Mouse (Mus musculus) erythroblast, adult 5-6 weeks (primary cell): ENCODE data around the gene Gpbp1l1. TPM values are rescaled to one million over a fixed set of nuclear protein-coding genes. Genes with fewer than 3 reads are reported as not detected.

Experiments
- ATAC-seq: replicated peaks from 2 replicates; pipeline ENCODE4 v1.8.0; 2016; ENCODE audit warnings: moderate number of reproducible peaks, mild to moderate bottlenecking, moderate TSS enrichment, inconsistent platforms; ENCODE audit not compliant: poor library complexity, low FRiP score, severe bottlenecking
- total RNA-seq, 2 experiments: library from RNA; stranded (forward) in 1 of 2; stranded (reverse) in 1 of 2; fragments of 150-400 nt in 1 of 2; fragments of 200-764, 138-1000 nt in 1 of 2; gene quantifications; 2 replicates each; pipeline versions ENCODE4 v1.2.3 to v1.2.4; 2015 to 2017; ENCODE audit warnings: low replicate concordance in 2 of 2

Gene Gpbp1l1
- total RNA-seq, 2 experiments from 2014 or later = 83.6 to 141 TPM

DNA sequence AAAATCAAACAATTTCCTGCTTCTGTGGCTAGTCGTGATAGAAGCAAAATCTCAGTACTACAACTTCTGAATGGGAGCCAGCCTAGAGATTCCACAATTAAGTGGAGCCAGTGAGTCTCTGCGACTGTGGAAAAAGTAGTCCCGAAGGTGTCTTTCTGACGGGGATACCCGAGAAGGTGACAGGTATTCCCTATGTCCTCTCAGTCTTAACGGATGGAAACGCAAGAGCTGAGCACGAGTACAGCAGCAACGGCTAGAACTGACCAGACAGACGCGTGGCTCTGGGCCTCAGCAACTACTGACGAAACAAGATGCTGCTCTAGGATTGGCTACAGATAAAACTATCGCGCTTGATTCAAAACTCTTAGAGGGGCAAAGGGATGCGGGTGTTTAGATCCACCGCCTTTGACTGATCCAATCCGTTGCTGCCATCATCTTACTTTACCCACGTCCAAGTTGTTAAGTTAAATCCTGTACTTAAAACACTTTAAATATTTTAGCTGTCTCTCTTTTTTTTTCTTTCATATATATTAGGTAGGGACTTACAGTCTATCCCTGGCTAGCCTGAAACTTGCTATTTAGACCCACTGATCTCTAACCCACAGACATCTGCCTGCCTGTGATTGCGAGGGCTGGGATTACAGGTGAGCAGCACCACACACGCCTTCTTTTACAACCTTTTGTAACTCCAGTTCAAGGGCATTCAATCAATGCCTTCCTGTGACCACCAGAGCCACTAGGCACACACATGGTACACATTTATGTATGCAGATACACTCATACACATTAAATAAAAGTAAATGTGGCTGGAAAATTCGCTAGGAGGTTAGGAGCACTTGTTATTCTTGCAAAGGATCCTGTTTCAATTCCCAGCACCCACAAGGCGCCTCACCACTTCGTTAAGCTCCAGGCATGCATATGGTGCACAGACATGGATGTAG is 70.5 kb downstream of the Gpbp1l1 start, which contains the start of gene Nasp:
Gene Nasp (minus strand): TSS at position 220 of the 941 bp plus-strand sequence.
- ATAC-seq = peak; percentile 71

DNA sequence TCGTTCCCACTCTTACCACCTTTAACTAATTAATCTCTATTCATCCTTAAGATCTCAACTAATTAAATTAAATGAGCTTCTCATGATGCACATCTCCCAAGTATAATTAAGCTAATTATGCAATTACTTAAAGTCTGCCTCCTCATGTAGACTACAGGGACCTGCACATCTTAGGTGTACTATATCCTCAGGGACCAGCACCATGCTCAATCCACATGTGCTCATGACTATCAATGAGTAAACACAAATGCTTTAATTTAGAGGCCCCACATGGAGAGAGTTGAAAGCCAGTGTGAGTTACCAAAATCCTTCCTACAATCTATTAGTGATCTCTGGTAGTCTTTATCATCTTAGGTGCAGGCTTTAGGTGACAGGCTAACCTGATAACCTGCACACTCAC is 77.7 kb downstream of the Gpbp1l1 start:
- ATAC-seq = no peak

DNA sequence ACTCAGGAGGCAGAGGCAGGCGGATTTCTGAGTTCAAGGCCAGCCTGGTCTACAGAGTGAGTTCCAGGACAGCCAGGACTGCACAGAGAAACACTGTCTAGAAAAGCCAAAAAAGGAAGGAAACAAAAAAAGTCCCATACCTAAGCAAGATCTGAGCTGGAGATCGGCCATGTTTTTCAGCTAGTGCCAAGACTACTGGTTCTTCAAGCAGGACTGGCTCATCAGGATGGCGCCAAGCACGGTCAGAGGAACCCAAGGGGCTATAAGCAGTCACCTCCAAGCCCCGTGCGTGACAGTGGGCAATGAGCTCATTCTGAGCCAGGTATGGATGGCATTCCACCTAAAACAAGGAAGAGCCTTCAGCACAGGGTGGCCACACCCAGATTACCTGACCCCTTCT is 81.4 kb downstream of the Gpbp1l1 start:
- no peak for ATAC-seq

DNA sequence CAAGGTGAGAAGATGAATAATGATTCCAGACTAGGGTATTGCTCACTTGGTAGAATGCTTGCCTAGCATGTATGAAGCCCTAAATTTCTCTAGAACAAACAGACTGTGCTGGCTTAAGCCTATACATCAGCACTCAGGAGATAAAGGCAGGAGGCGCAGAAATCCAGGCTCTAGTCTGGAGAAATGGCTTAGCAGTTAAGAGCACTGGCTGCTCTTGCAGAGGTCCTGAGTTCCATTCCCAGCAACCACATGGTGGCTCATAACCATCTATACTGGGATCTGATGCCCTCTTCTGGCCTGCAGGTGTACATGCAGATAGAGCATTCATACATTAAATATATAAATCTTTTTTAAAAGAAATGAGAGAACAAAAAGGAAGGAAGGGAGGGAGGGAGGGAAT is 84.6 kb downstream of the Gpbp1l1 start:
- ATAC-seq = no peak

Other genes with a start within 250 kb of the Gpbp1l1 start
- 7.7 and 8.8 TPM in 2 replicates for gene Mast2, start 93.5 kb upstream of the Gpbp1l1 start, total RNA-seq (2015; ENCODE audit: low replicate concordance)
- gene Mast2, start 93.5 kb upstream of the Gpbp1l1 start, total RNA-seq (2017; ENCODE audit: low replicate concordance) = 15.5 and 16.5 TPM in 2 replicates
- 5.6 and 6.3 TPM in 2 replicates for gene Ipp, start 50.1 kb upstream of the Gpbp1l1 start, total RNA-seq (2015; ENCODE audit: low replicate concordance)
- 7.5 and 7.8 TPM in 2 replicates for gene Ipp, start 50.1 kb upstream of the Gpbp1l1 start, total RNA-seq (2017; ENCODE audit: low replicate concordance)
- 1.7 and 11.7 TPM in 2 replicates for gene Tmem69, start 1.7 kb upstream of the Gpbp1l1 start, total RNA-seq (2015; ENCODE audit: low replicate concordance)
- gene Tmem69, start 1.7 kb upstream of the Gpbp1l1 start, total RNA-seq (2017; ENCODE audit: low replicate concordance) = 3.5 and 4.5 TPM in 2 replicates
- gene Ccdc17, start 39.0 kb downstream of the Gpbp1l1 start, total RNA-seq (2015; ENCODE audit: low replicate concordance) = 1.5 and 3.8 TPM in 2 replicates
- gene Ccdc17, start 39.0 kb downstream of the Gpbp1l1 start, total RNA-seq (2017; ENCODE audit: low replicate concordance) = 2.0 and 2.1 TPM in 2 replicates
- 34.0 and 54.8 TPM in 2 replicates for gene Nasp, start 70.3 kb downstream of the Gpbp1l1 start, total RNA-seq (2015; ENCODE audit: low replicate concordance)
- 92.9 and 99.7 TPM in 2 replicates for gene Nasp, start 70.3 kb downstream of the Gpbp1l1 start, total RNA-seq (2017; ENCODE audit: low replicate concordance)
- gene Akr1a1, start 94.0 kb downstream of the Gpbp1l1 start, total RNA-seq (2015; ENCODE audit: low replicate concordance) = 110 and 156 TPM in 2 replicates
- 108 and 173 TPM in 2 replicates for gene Akr1a1, start 94.0 kb downstream of the Gpbp1l1 start, total RNA-seq (2017; ENCODE audit: low replicate concordance)
- 71.5 and 92.4 TPM in 2 replicates for gene Prdx1, start 127.9 kb downstream of the Gpbp1l1 start, total RNA-seq (2015; ENCODE audit: low replicate concordance)
- gene Prdx1, start 127.9 kb downstream of the Gpbp1l1 start, total RNA-seq (2017; ENCODE audit: low replicate concordance) = 30.1 and 52.6 TPM in 2 replicates
- gene Mmachc, start 150.7 kb downstream of the Gpbp1l1 start, total RNA-seq (2015; ENCODE audit: low replicate concordance) = 4.2 and 4.4 TPM in 2 replicates
- 1.8 and 5.4 TPM in 2 replicates for gene Mmachc, start 150.7 kb downstream of the Gpbp1l1 start, total RNA-seq (2017; ENCODE audit: low replicate concordance)
- gene Ccdc163, start 150.9 kb downstream of the Gpbp1l1 start, total RNA-seq (2015; ENCODE audit: low replicate concordance) = 6.5 and 7.3 TPM in 2 replicates
- 3.3 and 10.5 TPM in 2 replicates for gene Ccdc163, start 150.9 kb downstream of the Gpbp1l1 start, total RNA-seq (2017; ENCODE audit: low replicate concordance)
- gene Tesk2, start 163.3 kb downstream of the Gpbp1l1 start, total RNA-seq (2015; ENCODE audit: low replicate concordance) = 5.2 and 6.5 TPM in 2 replicates
- gene Tesk2, start 163.3 kb downstream of the Gpbp1l1 start, total RNA-seq (2017; ENCODE audit: low replicate concordance) = 7.8 and 9.2 TPM in 2 replicates
- 8.6 and 10.4 TPM in 2 replicates for gene Toe1, start 250.0 kb downstream of the Gpbp1l1 start, total RNA-seq (2015; ENCODE audit: low replicate concordance)
- 14.3 and 20.5 TPM in 2 replicates for gene Toe1, start 250.0 kb downstream of the Gpbp1l1 start, total RNA-seq (2017; ENCODE audit: low replicate concordance)